Mouse (Mus musculus) hindbrain, embryonic 12.5 days (tissue): Measurements from ENCODE around the gene Ddx41. TPM values are rescaled to one million over a fixed set of nuclear protein-coding genes. Genes with fewer than 3 reads are reported as not detected.
A peak's percentile ranks its signal among the peaks of the same experiment; 100 is the strongest.

Source experiments
- ATAC-seq: fragments of 200-750 bp; cut with Nextera tagmentation; 2 replicates; pipeline ENCODE4 v1.8.0; 2017; ENCODE audit warnings: moderate TSS enrichment; ENCODE audit not compliant: low FRiP score
- H3K27ac ChIP-seq: fragments of 300-500 bp; sonication (generic); 2 replicates; pipeline ENCODE4 v1.5.1; 2016; ENCODE audit warnings: mild to moderate bottlenecking
- H3K27me3 ChIP-seq: fragments of 300-500 bp; sonication (generic); 2 replicates; pipeline ENCODE4 v1.6.1; 2016; ENCODE audit warnings: mild to moderate bottlenecking
- H3K36me3 ChIP-seq: fragments of 300-500 bp; sonication (generic); 2 replicates; pipeline ENCODE4 v1.6.1; 2016; ENCODE audit warnings: mild to moderate bottlenecking
- H3K4me1 ChIP-seq: fragments of 300-500 bp; sonication (generic); 2 replicates; pipeline ENCODE4 v1.6.1; 2016
- H3K4me2 ChIP-seq: fragments of 300-500 bp; sonication (generic); replicated peaks from 2 replicates; pipeline ENCODE4 v1.6.1; 2016; ENCODE audit warnings: mild to moderate bottlenecking
- H3K4me3 ChIP-seq: fragments of 300-500 bp; sonication (generic); 2 replicates; pipeline ENCODE4 v1.5.1; 2016; ENCODE audit warnings: mild to moderate bottlenecking
- H3K9ac ChIP-seq: fragments of 300-500 bp; sonication (generic); 2 replicates; pipeline ENCODE4 v1.6.1; 2016; ENCODE audit warnings: mild to moderate bottlenecking, moderate library complexity
- H3K9me3 ChIP-seq: fragments of 300-500 bp; sonication (generic); replicated peaks from 2 replicates; pipeline ENCODE4 v1.6.1; 2016; ENCODE audit warnings: mild to moderate bottlenecking
- WGBS: fragments of 180-500 bp; shearing (Covaris S2); methylation state at CpG from one replicate; pipeline ENCODE4 v1.1.7; 2016; 5-methylcytosine and 5-hydroxymethylcytosine counted together
- polyA plus RNA-seq: library from polyadenylated mRNA; unstranded; fragments of >200 nt; fragmentation: Nextera tagmentation; extraction: Ambion mirVana; gene quantifications from 2 replicates; pipeline ENCODE4 v1.2.1, GENCODE M21; 2016

Gene Ddx41
- polyA plus RNA-seq, 1 experiment from 2014 or later: 64.6 TPM

DNA sequence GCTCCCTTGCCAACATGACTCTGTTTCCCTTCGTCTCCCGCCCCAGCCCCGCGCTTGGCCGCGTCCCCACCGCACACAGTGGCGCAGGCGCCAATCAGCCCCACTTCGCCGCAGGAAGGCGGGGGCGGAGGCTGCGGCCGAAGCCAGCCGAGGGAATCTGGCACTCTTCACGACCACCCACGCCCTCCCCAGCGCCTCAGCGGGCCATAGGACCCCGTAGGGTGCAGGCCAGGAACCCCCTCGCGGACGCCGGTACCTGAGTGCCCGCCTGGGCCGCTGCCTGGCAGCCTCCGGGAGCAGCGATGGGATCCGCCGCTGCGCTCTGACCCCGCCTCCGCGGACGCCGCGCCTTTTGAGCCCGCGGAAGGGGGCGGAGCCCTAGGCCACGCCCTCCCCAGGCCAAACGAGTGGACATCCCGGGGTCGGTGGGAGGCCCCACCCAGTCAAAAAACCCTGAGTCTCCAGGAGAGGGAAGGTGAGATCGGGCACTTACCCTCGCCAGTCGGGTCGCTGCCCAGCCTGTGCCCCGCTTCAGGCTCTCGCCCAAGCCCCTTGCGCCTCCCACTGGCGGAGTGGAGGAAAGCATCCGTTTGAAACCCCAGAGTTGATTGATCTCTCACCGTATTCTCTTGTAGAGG is 23.2 kb downstream of the Ddx41 start, which contains the start of gene Pdlim7:
Pdlim7 (minus strand) TSS at position 566 of the 638 bp plus-strand sequence.
- Histone ChIP-seq H3K4me2 (peak within 1 kb of the TSS; percentile 95), H3K9ac (peak within 1 kb of the TSS; percentile 94), H3K4me1 (peaks cover 26% of the 10 kb centered on the region), H3K4me3 (peak within 1 kb of the TSS; percentile 84), H3K27ac (peak within 1 kb of the TSS; percentile 85), H3K27me3 (peaks cover 7% of the 10 kb centered on the region; the same call in 1 of the 2 replicates), H3K36me3 (peaks cover 12% of the 10 kb centered on the region; the same call in 1 of the 2 replicates), H3K9me3 (no peaks in the 10 kb centered on the region)
- under 1% methylated on average over 55 of the region's 55 CpGs for WGBS
- ATAC-seq: peak; percentile 80

DNA sequence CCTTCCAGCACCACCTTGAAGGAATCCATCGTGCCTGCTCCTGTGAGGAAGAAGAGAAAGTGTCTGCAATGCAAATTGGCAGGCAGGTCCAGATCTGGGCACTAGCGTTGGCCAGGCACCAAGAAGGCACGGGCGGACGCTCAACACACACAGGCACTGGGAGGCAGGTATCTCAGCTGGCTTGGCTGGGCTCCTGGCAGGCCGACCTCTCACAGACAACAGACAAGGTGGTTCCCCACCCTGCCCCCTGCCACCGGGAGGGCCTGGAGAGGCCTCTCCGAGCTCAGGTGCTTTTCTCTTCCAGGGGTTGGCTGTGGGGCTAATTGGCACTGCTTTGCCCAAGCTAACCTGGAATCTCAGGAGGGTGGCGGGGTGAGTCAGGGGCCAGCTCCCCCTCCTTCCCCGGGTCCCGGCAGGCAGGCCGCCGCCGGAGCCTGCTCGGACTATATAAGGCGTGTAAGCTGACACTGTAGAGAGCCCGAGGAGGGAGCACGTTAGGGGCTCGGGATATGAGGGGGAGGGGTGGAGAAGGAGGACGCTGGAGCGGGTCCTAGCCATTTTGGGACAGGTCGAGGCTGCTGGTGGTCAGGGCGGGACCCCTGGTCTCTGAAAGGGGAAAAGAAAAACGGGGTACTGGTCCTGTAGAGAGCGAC is 24.0 kb downstream of the Ddx41 start:
- Histone ChIP-seq H3K9ac (peak overlapping the region; percentile 94), H3K27ac (peak overlapping the region; percentile 85), H3K27me3 (peaks cover 7% of the 10 kb centered on the region; the same call in 1 of the 2 replicates), H3K4me3 (peak overlapping the region; percentile 84), H3K4me1 (peaks cover 26% of the 10 kb centered on the region), H3K36me3 (peaks cover 19% of the 10 kb centered on the region), H3K4me2 (peak overlapping the region; percentile 95), H3K9me3 (no peaks in the 10 kb centered on the region)
- peak; percentile 63 for ATAC-seq
- WGBS: 2% methylated on average over 25 of the region's 25 CpGs

DNA sequence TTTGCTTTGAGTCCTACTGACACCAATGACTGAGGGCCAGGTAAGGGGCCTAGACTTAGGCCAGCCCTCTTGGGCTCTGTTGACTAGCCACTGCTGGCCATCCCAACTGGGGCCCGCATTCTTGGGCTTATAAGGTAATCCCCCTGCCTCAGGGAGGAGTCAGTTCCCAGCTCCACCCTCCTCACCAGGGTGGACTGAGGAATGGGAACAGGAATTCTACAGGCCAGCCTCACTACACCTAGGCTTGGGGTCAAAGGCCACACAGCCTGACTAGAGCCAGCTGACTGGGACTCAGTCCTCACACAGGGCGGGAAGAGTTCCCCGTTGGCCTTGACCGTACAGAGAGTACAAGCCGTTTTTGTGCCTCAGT is 25.0 kb downstream of the Ddx41 start:
- Histone ChIP-seq H3K4me3 (0 out of 2 replicates have a peak overlapping the region, but pooled peaks have one; percentile 84), H3K4me2 (peak overlapping the region; percentile 95), H3K9ac (peak overlapping the region; percentile 18; the same call in 1 of the 2 replicates), H3K4me1 (peaks cover 26% of the 10 kb centered on the region), H3K36me3 (peaks cover 29% of the 10 kb centered on the region), H3K27me3 (peaks cover 7% of the 10 kb centered on the region; the same call in 1 of the 2 replicates), H3K9me3 (no peaks in the 10 kb centered on the region), H3K27ac (peak overlapping the region; percentile 74)
- no peak for ATAC-seq
- WGBS: 44% methylated on average over 5 of the region's 5 CpGs

DNA sequence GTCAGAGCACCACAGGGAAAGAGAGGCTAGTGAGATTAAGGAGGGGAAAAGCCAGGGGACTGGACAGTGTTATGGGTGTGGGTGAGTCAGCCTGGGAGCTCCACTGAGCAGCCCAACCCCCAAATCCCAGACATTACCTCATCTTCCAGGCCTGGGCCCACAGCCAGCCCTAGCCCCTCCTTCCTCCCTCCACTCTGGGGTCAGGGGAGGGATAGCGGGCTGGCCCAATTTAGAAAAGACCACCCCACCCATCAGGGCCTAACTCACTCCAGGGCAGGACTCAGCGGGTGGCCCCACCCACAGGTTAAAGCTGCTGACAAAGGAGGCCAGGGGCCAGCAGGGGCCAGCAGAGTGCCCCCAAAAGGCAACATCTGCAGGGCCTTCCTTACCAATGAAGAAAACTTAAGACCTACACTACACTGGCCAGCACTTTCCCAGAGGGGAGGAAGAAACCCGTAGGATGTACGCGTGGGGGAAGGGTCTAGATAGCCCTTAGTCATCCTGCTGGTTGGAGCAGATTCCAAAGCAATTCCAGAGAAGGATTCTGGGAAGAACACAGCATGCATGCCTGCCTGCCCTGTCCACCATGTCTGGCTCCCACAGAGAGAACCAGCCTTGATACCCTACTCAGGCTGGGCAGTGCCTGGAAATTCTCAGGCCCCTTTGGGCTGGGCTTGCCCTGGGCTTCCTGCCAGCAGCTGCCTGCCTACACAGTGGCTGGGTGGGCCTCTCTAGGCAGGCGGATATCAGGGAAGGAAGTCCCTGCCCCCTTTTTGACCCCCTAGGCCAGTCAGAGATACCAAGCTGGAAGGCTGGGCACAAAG is 25.6 kb downstream of the Ddx41 start:
- H3K4me2 ChIP-seq: peak overlapping the region; percentile 95
- H3K27me3 ChIP-seq: peaks cover 7% of the 10 kb centered on the region; the same call in 1 of the 2 replicates
- no peaks in the 10 kb centered on the region for H3K9me3 ChIP-seq
- peaks cover 26% of the 10 kb centered on the region for H3K4me1 ChIP-seq
- H3K9ac ChIP-seq: peak overlapping the region; percentile 27; the same call in 1 of the 2 replicates
- H3K4me3 ChIP-seq: 0 out of 2 replicates have a peak overlapping the region, but pooled peaks have one; percentile 8
- WGBS: 19% methylated on average over 6 of the region's 6 CpGs
- ATAC-seq: peak; percentile 46; the same call in 1 of the 2 replicates
- H3K36me3 ChIP-seq: peaks cover 35% of the 10 kb centered on the region
- peak overlapping the region; percentile 74 for H3K27ac ChIP-seq

DNA sequence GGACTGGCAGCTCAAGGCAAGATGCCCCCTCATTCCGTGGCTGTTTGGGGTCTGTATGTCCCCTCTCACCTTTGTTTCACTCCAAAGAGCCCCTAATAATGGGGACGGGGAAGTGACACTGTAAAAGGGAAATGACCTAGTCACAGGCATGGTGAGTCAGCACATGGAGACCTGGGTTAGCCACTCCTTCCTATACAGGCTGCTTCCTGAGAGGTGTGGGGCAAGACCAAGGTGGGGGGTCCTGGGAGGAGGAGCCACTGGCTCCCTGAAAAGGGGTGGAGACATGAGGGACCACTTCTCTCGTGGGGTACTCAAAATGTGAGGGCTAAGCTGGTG is 26.2 kb downstream of the Ddx41 start:
- Histone ChIP-seq H3K36me3 (peaks cover 41% of the 10 kb centered on the region), H3K9ac (peak overlapping the region; percentile 27; the same call in 1 of the 2 replicates)

DNA sequence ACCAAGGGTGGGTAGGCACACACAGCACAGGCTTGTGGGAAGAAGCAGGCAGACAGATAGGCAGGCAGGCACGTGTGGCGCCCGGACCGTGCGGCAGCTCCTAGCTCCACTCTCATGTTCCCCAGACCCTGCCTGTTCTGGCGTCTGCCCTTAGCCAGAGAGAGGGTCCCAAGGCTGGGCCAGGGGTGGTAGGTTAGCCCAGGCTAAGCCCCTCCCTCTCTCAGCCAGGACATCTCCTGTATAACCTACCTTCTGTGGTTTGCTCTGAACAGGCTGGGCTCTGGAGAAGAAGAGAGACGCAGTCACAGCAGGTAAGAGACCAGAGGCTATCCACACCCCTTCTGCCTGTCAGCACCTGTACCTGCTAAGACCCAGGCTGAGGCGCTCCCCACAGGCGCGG is 27.9 kb downstream of the Ddx41 start:
- 96% methylated on average over 10 of the region's 10 CpGs for WGBS

More for the DNA sequence above, 26.2 kb downstream of the Ddx41 start:
- Histone ChIP-seq H3K27ac (peak overlapping the region; percentile 74; the same call in 1 of the 2 replicates), H3K9me3 (no peaks in the 10 kb centered on the region), H3K4me1 (peaks cover 26% of the 10 kb centered on the region), H3K27me3 (peaks cover 7% of the 10 kb centered on the region; the same call in 1 of the 2 replicates), H3K4me2 (peak overlapping the region; percentile 95; the same call in 1 of the 2 replicates), H3K4me3 (no peak overlapping the region)
- ATAC-seq: no peak
- WGBS: 44% methylated on average over 3 of the region's 3 CpGs

DNA sequence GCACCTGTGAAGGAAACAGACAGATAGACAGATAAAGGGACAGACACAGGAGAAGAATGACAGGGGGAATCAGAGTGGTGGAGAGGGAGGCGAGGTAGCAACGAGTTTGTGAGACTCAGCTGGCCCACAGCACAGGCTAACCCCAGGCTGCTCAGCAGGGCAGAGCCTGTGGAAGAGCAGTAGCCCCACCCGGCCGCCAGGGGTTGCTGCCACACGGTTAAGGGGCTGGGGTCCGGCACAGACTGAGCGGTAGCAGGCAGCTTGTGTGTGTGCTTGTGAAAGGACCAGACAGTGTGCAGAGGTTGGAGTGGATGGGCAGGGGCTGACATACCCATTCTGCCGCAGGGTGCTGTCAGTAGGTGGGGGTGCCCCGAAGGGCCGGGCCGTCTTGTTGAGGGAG is 28.6 kb downstream of the Ddx41 start:
- no peaks in the 10 kb centered on the region for H3K9me3 ChIP-seq
- H3K27ac ChIP-seq: no peak overlapping the region
- H3K4me3 ChIP-seq: no peak overlapping the region
- H3K36me3 ChIP-seq: peaks cover 64% of the 10 kb centered on the region
- 0 out of 2 replicates have a peak, but pooled peaks have one; percentile 5 for ATAC-seq
- no peaks in the 10 kb centered on the region for H3K27me3 ChIP-seq
- H3K4me1 ChIP-seq: peaks cover 26% of the 10 kb centered on the region
- WGBS: 56% methylated on average over 11 of the region's 11 CpGs
- H3K9ac ChIP-seq: no peak overlapping the region
- H3K4me2 ChIP-seq: no peak overlapping the region

More for the DNA sequence above, 27.9 kb downstream of the Ddx41 start:
- Histone ChIP-seq H3K4me3 (no peak overlapping the region), H3K4me2 (no peak overlapping the region), H3K27me3 (no peaks in the 10 kb centered on the region), H3K36me3 (peaks cover 57% of the 10 kb centered on the region), H3K9ac (no peak overlapping the region), H3K4me1 (peaks cover 26% of the 10 kb centered on the region), H3K9me3 (no peaks in the 10 kb centered on the region), H3K27ac (no peak overlapping the region)
- no peak for ATAC-seq

DNA sequence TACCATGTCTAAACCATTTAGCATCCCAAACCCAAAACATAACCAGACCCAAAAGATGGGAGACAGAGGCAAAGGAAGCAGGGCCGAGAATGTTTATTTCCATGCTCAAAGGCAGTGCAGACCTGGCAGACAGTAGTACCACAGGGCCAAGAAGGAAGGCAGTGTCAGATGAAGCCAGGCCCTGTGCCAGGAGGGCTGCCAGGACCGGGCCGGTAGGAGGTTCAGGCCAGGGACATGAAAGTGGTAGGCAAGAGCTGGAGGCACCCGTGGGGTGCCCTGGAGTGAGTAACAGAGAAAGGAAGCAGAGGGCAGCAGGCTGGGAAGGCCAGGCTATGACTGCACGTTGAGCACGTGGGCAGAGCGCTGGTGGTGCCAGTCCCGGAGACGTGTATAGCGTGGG is 29.8 kb downstream of the Ddx41 start:
- Histone ChIP-seq H3K36me3 (peaks cover 74% of the 10 kb centered on the region), H3K4me1 (peaks cover 16% of the 10 kb centered on the region), H3K4me3 (no peak overlapping the region), H3K9ac (no peak overlapping the region), H3K9me3 (no peaks in the 10 kb centered on the region), H3K27me3 (no peaks in the 10 kb centered on the region), H3K27ac (no peak overlapping the region), H3K4me2 (no peak overlapping the region)
- whole genome bisulfite sequencing: 96% methylated on average over 10 of the region's 10 CpGs
- no peak for ATAC-seq

DNA sequence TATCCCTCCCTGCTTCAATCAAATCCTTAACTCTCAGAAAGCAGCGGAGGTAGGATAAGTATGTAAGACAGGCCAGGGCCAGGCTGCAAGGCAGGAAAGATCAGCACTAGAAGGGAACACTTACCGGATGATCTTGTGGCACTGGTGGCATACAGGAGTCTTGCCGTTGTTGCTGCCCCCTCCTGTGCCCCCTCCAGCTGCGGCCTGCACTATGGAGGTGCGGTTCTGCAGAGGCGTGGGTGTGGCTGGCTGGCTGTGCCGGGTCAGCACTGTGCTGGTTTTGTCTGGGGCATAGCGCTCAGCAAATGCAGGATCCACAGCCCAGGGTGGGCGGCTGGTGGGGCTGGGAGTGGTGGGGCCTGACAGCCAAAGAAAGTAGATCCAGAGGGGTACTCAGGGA is 30.6 kb downstream of the Ddx41 start:
- no peak overlapping the region for H3K9ac ChIP-seq
- no peak overlapping the region for H3K4me3 ChIP-seq
- no peaks in the 10 kb centered on the region for H3K9me3 ChIP-seq
- peaks cover 7% of the 10 kb centered on the region for H3K4me1 ChIP-seq
- 90% methylated on average over 9 of the region's 9 CpGs for WGBS
- H3K4me2 ChIP-seq: no peak overlapping the region
- H3K36me3 ChIP-seq: peaks cover 74% of the 10 kb centered on the region
- no peak overlapping the region for H3K27ac ChIP-seq
- no peak for ATAC-seq
- H3K27me3 ChIP-seq: no peaks in the 10 kb centered on the region

DNA sequence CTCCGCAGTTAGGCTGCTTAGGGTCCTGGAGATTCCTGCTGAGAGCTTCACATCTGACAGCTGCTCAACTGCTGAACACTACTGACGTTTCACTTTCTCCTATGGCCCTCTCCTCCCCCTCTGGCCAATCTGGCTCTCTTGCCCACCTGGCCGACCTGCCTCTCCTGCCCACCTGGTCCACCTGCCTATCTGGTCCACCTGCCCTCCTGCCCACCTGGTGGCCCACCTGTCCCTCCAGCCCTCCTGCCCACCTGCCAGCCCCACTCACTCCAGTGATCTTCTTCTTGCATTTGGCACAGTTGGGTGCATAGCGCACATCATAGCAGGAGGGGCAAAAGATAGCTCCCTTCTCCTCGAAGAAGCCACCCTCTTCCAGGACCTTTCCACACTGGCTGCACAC is 32.1 kb downstream of the Ddx41 start:
- no peak for ATAC-seq
- Histone ChIP-seq H3K4me2 (no peak overlapping the region), H3K36me3 (peaks cover 71% of the 10 kb centered on the region), H3K4me1 (no peaks in the 10 kb centered on the region), H3K27ac (no peak overlapping the region), H3K4me3 (no peak overlapping the region), H3K9me3 (no peaks in the 10 kb centered on the region), H3K27me3 (no peaks in the 10 kb centered on the region), H3K9ac (no peak overlapping the region)
- WGBS: 90% methylated on average over 5 of the region's 5 CpGs

DNA sequence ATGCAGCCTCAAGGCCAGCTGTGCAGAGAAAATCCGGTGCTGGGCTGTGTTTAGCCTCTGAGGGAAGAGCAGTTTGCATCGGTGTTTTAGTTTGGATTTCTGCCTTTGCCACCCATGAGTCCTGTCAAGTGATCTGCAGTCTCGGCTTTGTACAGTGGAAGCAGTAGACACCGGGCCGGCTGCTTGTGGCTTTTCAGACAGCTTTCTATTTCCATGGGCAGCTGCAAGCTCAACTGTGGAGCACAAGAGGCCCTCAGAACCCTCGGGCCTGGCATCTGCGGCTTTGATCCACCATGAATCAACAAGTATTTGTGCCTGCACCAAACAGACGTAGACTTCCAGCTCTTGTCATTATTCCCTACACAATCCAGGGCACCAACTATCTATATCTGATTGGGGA is 34.1 kb downstream of the Ddx41 start:
- H3K4me3 ChIP-seq: no peak overlapping the region
- no peak overlapping the region for H3K27ac ChIP-seq
- H3K27me3 ChIP-seq: no peaks in the 10 kb centered on the region
- no peak overlapping the region for H3K9ac ChIP-seq
- H3K4me1 ChIP-seq: peaks cover 5% of the 10 kb centered on the region; the same call in 1 of the 2 replicates
- no peaks in the 10 kb centered on the region for H3K9me3 ChIP-seq
- no peak for ATAC-seq
- no peak overlapping the region for H3K4me2 ChIP-seq
- H3K36me3 ChIP-seq: peaks cover 62% of the 10 kb centered on the region
- 86% methylated on average over 8 of the region's 8 CpGs for WGBS

DNA sequence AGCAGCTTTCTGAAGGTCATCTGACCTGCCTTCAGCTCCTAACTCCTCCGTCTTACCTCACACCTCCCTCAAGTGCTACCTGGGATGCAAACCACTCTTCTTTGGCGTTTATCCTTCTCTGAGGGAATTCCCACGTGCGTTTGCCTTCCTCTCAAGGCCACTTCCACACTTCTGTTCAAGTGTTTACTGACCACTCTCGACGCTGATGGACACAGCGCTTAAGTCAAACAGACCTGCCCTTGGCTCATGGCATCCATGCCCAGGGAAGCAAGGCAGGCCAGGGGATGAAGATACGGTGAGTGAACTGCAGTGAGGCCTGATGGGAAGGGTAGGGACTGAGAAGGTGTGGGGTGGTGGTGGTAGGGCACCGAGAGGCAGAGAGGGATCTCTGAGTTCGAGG is 35.9 kb downstream of the Ddx41 start:
- H3K9me3 ChIP-seq: no peaks in the 10 kb centered on the region
- peaks cover 44% of the 10 kb centered on the region for H3K36me3 ChIP-seq
- no peak overlapping the region for H3K27ac ChIP-seq
- H3K4me3 ChIP-seq: no peak overlapping the region
- H3K9ac ChIP-seq: no peak overlapping the region
- 87% methylated on average over 10 of the region's 10 CpGs for WGBS
- no peak overlapping the region for H3K4me2 ChIP-seq
- H3K4me1 ChIP-seq: peaks cover 16% of the 10 kb centered on the region
- no peaks in the 10 kb centered on the region for H3K27me3 ChIP-seq
- ATAC-seq: no peak
